Mouse (Mus musculus): ENCODE measurements around the gene Med20.

DNA sequence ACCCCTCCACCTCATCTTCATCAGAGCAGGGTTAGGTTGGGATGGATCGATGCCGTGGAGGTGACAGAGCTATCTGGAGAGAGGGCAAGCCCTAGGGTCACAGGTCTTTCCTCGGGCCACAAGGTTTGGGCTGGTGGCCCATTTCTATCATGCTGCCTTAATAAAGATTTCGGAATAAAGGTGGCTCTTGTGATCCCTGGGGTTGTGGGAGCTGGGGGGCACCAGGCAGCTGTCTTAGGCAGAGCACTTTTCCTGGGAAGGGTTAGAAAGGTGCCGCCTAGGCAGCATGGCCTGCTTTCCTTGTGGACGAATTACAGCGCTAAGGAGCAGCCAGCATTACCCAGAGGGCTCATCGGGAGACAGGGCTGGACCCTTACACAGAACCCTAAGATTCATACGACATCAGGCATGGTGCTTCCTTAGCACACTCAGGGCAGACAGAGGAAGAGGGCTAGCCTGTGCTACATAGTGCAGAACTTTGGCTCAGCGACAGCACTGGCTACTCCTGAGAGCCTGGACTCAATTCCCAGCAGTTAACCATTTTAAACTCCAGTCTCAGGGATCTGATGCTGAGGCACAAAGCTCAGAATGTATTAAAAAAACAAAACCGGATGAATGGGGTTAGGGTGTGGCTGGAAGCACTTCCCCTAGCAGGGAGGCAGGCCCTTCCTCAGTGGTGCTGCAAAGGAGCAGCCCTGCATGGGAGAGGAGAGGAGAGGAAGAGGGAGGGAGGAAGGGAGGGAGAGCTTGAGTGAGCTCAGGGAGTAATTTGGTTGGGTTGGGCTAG is 11.7 kb upstream of the Med20 start:
- TF ChIP-seq CTCF (IDR thresholded peaks at IDR 0.05; ENCODE audit: low read depth) (no peak), EP300 (IDR thresholded peaks at IDR 0.05; ENCODE audit: low read depth) (no peak; the same call in 1 of the 2 replicates)

Measured in liver, embryonic 14.5 days (tissue).